Mouse (Mus musculus) frontal cortex, postnatal 10 days (tissue): ENCODE measurements around the gene AC124502.3.
A peak's percentile ranks its signal among the peaks of the same experiment; 100 is the strongest.
"Not testable (repeated sequence)": the region's sequence is repeated elsewhere in the genome, so short reads cannot be mapped to it uniquely, and the experiment has no call there.

ENCODE experiments used
- DNase-seq, 2 experiments: peaks; one replicate each; pipeline ENCODE4 v3.0.0; 2022; ENCODE audit warnings: low spot score in 2 of 2, mixed read lengths in 1 of 2

Gene AC124502.3

DNA sequence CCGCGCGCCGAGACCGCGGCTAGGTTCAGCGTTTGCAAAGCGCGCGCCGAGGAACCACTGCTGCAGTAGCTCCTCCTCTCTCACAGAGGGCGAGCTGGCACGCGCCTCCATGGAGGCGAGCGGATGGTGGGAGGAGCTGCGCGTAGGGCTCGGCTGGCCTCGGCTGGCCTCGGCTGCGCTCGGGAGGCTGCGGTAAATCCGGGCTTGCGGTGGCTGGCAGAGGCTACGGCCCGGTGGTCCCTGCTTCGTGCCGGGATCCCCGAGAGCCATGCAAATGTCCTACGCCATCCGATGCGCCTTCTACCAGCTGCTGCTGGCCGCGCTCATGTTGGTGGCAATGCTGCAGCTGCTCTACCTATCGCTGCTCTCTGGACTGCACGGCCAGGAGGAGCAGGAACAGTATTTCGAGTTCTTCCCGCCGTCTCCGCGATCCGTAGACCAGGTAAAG lies at the start of gene AC124502.3, which contains the start of gene B4gat1:
Gene AC124502.3, plus strand, starts transcription at position 183 of the 448 bp plus-strand sequence.
Gene B4gat1, plus strand, starts transcription at position 118 of the 448 bp plus-strand sequence.
- peak; percentile 86 to 90 for DNase-seq

- DNase-seq = peak in 1 of 2 experiments; percentile 73
Measured at GRCm38 (mm10) chr19:4989013-4989412, 49.7 kb upstream of the AC124502.3 start.

DNA sequence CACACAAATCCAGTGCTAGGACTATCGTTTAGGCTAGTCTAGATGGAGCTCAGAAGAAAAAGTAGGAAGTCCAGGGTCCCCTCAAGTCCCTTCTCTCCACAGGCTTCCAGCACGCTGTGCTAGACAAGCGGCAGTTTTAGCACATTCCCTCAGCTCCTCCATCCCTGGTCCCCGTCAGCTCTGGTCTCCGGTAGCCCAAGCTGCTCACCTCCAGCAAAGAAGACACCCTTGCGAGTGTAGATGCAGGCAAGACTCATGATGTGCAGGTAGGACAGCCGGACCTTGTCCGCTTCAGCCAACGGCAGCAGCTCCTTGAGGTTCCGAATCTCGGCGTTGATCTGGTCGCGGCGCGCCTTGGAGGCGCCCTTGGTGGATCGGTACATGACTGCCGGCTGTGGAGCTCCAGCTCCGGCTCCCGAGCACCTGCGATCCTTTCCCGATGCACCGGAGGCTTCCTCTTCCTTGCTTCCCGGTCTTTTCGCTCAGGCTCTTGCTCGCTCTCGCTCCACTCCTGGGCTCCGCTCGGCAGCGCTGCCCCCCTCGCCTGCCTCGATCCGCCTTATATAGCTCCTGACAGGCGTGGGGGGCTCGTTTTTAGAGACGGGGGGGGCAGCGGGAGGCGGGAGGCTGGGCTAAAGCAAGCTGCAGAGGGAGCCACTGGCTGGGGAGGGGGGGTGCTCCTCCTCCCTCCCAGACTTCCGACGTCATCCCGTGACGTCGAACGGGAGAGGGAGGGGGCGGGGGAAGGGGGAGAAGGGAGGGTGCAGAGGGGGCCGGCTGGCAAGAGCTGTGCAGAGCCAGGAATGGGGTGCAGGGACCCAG lies 49.0 kb upstream of the AC124502.3 start:
- peak; percentile 74 to 78 for DNase-seq

DNA sequence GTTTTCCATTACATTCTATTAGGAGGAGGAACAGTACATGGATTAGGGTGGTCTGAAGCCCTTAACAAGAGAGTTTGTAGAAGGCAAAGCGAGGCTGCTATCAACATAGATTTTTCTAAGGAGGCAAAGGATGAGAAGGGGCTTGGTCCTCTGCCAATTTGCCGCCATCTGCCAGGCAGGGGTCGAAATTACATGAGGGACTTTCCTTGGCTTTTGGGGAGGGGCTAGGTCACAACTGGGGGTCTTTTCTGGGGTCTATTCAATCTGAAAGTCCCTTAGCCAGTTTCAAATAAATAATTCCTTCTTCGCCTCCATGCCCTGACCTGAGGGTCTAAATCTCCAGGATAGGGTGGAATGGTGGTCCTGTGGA lies 48.5 kb upstream of the AC124502.3 start, which contains the start of gene Npas4:
Gene Npas4, minus strand, starts transcription at position 61 of the 370 bp plus-strand sequence.
- no peak for DNase-seq

GRCm38 (mm10) chr19:4990716-4991115 lies 48.0 kb upstream of the AC124502.3 start:
- DNase-seq = peak in 1 of 2 experiments; percentile 60

DNA sequence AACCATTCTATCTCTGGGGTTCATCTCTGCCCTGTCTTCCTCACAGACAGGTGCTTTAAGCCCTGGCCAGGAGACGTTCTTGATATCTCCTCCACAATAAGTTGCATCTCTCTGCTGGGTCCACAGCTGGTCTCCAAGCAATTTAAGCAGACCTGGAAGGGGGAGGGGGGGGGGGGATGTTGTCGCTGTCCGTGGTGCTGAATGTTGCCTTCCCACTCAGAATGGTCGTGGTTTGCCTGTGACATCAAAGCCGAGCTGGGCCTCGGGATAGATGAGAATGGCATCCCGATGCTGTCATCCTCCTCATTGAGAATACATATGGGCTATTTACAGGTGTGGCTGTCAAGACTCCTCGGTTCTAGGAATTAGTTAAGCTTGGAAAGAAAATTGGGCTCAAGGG lies 46.3 kb upstream of the AC124502.3 start:
- DNase-seq = no peak

GRCm38 (mm10) chr19:4992904-4993303 lies 45.8 kb upstream of the AC124502.3 start:
- peak; percentile 73 to 80 for DNase-seq

GRCm38 (mm10) chr19:4994043-4994442 lies 44.6 kb upstream of the AC124502.3 start:
- DNase-seq = peak; percentile 76 to 86

DNA sequence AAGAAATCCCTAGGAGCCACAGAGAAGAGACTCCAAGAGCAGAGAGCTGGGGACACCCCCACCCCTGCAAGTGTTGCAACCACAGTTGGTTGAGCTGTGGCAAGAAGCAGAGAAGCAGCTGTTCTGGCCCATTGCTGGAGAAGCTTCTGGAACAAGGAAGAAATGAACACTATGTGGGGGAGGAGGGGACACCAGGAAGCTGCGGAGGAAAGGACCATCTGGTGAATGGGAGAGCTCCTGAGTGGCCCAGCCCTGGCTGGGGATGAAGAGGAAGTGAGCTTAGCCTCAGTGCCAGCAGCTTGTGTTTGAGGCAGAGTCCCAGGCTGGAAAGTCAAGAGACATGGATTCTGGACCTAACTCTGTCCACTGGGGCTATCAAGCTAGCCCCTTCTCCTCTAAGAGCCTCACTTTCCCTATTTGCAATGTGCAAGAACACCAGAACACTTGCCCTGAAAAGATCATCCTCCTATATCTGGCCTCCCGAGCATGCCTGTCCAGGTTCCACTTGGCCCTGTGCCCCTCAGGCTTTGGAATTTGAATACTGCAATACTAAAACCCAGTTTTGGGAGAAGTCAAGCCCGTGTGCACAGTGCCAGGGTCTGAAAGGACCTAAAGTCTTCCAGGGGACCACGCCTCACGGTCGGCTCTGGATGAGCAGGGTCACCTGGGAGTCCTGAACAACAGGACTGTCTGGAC lies 39.1 kb upstream of the AC124502.3 start:
- peak in 1 of 2 experiments; percentile 57 for DNase-seq

DNA sequence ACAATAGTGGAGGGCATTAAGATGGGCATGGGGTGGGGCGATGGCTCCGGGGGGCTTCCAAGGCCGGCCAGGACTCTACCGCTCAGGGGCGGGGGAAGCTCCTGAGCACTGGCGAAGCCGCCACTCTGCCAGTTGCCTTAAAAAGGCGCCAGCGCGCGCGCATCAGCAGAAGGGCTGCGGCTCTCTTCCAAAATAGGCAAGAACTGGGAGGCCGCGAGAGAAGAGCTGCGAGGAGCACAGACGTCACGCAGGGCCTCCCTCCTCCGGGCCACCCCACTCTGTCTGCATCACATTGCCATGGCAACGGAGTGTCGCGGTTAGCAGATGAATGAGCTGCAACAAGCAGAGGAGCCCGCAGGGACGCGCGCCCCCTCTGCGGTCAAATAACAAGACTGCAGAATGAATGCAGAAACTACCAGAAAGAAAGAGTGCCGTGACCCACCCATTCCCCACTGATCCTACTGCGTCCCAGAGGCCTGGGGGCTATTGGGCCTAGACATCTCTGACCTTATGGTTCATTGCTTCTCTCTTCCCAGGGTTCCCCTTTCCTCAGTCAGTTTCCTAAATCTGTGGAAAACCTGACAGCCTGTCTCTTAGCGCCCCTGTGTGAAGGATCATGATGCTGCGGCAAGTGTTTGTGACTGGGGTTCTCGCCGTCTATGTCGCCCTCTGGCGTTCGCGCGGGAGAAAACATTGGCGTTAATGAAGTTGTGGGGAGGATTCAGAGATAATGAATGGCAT lies 36.9 kb upstream of the AC124502.3 start:
- DNase-seq = peak; percentile 92 to 97

DNA sequence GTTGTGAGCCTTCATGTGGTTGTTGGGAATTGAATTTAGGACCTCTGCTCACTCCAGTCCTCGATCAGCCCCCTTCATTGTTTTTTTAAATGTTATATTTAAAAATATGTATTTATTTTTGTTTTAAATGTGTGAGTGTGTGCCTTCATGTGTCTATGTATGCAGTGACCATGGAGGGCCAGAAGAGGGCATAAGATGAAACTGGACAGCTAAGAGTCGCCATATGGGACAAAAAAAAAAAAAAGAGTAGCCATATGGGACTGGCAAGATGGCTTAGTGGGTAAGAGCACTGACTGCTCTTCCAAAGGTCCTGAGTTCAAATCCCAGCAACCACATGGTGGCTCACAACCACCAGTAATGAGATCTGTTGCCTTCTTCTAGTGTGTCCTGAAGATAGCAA lies 35.0 kb upstream of the AC124502.3 start:
- DNase-seq = not testable (repeated sequence)

DNA sequence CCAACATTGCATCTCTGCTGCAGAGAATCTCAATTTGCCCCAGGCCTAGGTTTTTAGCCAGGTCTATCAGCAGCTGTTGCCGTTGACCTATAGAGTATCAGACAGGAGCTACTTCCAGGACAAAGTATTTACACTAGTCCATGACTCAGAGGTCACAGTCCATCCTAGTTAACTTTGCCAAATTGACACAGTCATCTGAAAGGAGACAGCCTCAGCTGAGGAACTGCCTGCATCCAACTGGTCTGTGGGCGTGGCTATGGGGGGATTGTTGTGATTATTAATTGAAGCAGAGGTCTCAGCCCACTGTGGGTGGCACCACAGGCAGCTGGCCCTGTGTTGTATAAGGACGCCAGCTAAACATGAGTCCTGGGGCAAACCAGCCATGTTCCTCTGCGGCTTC lies 33.8 kb upstream of the AC124502.3 start:
- no peak for DNase-seq

DNA sequence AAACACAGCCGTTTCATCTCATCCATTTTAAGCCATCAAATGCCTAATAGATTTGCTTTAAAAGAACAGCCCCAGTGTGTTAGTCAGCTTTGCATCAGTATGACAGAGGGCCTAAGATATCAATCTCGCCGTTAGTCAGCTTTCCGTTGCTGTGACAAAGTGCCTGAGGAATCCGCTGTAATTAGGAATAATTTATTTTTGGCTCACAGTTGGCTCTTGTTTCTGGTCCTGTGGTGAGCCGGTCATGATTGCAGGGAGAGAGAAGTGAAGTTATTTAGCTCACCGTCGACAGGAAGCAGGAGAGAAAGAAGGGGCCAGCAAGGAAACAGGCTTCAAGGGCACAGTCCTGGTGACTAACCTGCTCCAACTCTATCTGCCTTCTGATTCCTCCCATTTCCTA lies 25.6 kb upstream of the AC124502.3 start:
- DNase-seq = no peak

DNA sequence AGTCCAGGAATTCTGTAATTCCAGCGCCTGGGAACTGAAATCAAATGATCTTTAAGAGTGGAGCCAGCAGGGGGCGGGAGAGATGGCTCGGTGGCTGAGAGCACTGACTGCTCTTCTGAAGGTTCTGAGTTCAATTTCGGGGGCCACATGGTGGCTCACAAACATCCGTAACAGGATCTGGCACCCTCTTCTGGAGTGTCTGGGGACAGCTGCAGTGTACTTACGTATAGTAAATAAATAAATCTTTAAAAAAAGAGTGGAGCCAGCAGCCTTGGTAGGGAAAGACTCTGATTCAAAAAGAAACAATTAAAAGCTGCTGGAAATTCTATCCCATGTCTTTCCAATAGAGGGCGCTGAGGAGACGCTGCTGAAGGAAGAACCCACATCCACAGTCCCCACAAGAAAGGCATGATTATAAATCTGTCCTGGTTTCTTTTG lies 23.7 kb upstream of the AC124502.3 start:
- DNase-seq = no peak

- DNase-seq = no peak
Measured at GRCm38 (mm10) chr19:5016221-5016742, 22.4 kb upstream of the AC124502.3 start.

- DNase-seq = no peak
Measured at GRCm38 (mm10) chr19:5016782-5017181, 21.9 kb upstream of the AC124502.3 start.

GRCm38 (mm10) chr19:5017611-5018010 lies 21.1 kb upstream of the AC124502.3 start:
- DNase-seq = no peak

DNA sequence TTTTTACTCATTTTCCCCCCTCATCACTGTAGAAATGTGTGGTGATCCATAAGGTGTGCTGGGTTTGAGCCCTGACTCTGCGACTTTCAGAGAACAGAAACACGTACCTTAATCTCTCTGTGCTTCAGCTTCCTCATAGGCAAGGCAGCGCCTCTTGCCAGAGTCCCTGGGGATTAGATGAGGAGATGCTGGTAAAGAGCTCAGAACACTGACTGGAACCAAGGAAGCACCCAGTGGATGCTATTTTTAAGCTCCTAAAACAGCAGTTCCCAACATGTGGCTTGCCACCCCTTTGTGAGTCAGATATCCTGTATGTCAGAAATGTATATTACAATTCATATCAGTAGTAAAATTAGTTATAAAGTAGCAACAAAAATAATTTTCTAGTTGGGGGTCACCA lies 20.5 kb upstream of the AC124502.3 start:
- DNase-seq = no peak

GRCm38 (mm10) chr19:5021416-5021815 lies 17.3 kb upstream of the AC124502.3 start:
- no peak for DNase-seq

DNA sequence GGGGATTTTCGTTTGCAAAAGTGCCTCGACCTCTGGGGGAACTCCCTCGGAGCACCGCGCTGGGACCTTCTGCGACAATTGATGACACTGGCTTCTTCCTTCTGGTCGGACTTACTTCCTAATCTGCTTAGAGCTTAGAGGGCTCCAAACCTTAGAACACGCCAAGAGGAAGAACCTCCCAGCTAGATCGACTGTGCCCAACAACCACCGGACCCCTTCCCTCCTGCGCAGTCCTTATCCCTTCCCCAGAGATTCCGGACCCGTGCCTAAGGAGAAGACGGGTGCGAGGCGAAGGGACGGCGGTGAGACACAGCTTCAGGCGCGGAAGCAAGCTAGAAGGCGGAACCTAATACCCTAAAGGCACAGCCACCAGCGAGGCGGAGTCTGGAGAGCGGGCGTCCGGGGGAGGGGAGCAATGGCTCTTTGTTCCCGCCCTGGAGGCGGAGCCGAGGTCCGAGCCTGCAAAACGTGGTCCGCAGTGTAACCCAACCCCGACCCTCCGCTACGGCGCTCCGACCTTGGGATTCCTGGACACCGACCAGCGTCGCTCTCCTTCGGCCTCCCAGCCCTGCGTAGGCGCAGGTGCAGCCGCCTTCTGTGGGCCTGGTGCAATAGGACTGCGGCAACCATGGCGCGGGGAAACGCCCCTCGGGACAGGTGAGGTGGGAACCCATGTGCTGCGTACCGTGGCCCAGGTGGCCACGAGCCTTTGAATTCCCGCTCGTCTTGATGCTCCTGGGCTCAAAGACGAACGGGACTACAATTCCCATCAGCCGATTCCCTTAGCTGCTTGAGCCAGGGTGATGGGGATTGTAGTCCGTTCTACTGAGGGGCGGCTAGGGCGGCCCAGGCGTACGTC lies 14.8 kb upstream of the AC124502.3 start, which contains the start of gene Slc29a2:
Gene Slc29a2, plus strand, starts transcription at position 240 of the 859 bp plus-strand sequence.
- DNase-seq = peak; percentile 78 to 88

GRCm38 (mm10) chr19:5026111-5026510 lies 12.6 kb upstream of the AC124502.3 start:
- no peak for DNase-seq
